Mouse (Mus musculus) frontal cortex, adult 2 months (tissue): ENCODE data around the gene Acly. TPM values are rescaled to one million over a fixed set of nuclear protein-coding genes. Genes with fewer than 3 reads are reported as not detected.
"Not testable (repeated sequence)": the region's sequence is repeated elsewhere in the genome, so short reads cannot be mapped to it uniquely, and the experiment has no call there.

Source experiments
- DNase-seq, 2 experiments: peaks; one replicate each; pipeline ENCODE4 v3.0.0; 2022; ENCODE audit warnings: low spot score in 1 of 2; ENCODE audit errors: extremely low spot score in 1 of 2
- polyA plus RNA-seq: library from polyadenylated mRNA; depleted of rRNA; stranded (reverse); fragments of >200 nt; gene quantifications from 2 replicates; pipeline ENCODE4 v1.2.3, GENCODE M21; 2012

The Acly gene
- polyA plus RNA-seq, 1 experiment, result 113 TPM

GRCm38 (mm10) chr11:100546955-100547354 is 19.2 kb upstream of the Acly start:
- no peak for DNase-seq

- DNase-seq, result no peak
Observed at GRCm38 (mm10) chr11:100545746-100546085, 17.9 kb upstream of the Acly start.

- peak; percentile 72 to 82 for DNase-seq
Observed at GRCm38 (mm10) chr11:100544832-100545745, 17.3 kb upstream of the Acly start, which contains the start of gene Ttc25. Ttc25 (plus strand) TSS chr11:100545607.

- no peak for DNase-seq
Observed at GRCm38 (mm10) chr11:100541577-100541976, 13.8 kb upstream of the Acly start.

GRCm38 (mm10) chr11:100540966-100541365 is 13.2 kb upstream of the Acly start:
- DNase-seq, result no peak

- no peak for DNase-seq
Observed at GRCm38 (mm10) chr11:100536466-100536865, 8.7 kb upstream of the Acly start.

- DNase-seq, result no peak
Observed at GRCm38 (mm10) chr11:100535996-100536395, 8.2 kb upstream of the Acly start.

- DNase-seq, result not testable (repeated sequence)
Observed at GRCm38 (mm10) chr11:100534821-100535220, 7.0 kb upstream of the Acly start.

- not testable (repeated sequence) for DNase-seq
Observed at GRCm38 (mm10) chr11:100534411-100534810, 6.6 kb upstream of the Acly start.

GRCm38 (mm10) chr11:100533871-100534270 is 6.1 kb upstream of the Acly start:
- no peak for DNase-seq

- DNase-seq, result no peak
Observed at GRCm38 (mm10) chr11:100528375-100529165, 770 bp upstream of the Acly start.

GRCm38 (mm10) chr11:100527066-100527457 is 738 bp downstream of the Acly start:
- peak; percentile 35 to 41 for DNase-seq

- no peak for DNase-seq
Observed at GRCm38 (mm10) chr11:100526052-100526816, 1.6 kb downstream of the Acly start.

- no peak for DNase-seq
Observed at GRCm38 (mm10) chr11:100524987-100525630, 2.7 kb downstream of the Acly start.

- DNase-seq, result no peak
Observed at GRCm38 (mm10) chr11:100524358-100524757, 3.4 kb downstream of the Acly start.

GRCm38 (mm10) chr11:100520838-100521237 is 7.0 kb downstream of the Acly start:
- DNase-seq, result no peak

- no peak for DNase-seq
Observed at GRCm38 (mm10) chr11:100519188-100519587, 8.6 kb downstream of the Acly start.

- no peak for DNase-seq
Observed at GRCm38 (mm10) chr11:100518188-100518591, 9.6 kb downstream of the Acly start.

- DNase-seq, result no peak
Observed at GRCm38 (mm10) chr11:100516291-100516690, 11.5 kb downstream of the Acly start.

- no peak for DNase-seq
Observed at GRCm38 (mm10) chr11:100515789-100516188, 12.0 kb downstream of the Acly start.
